ENCODE assay signal across 9 mouse cellular contexts in genomic region chr11:35282825-35283571, GRCm38 (mm10).
DNase-seq lines count a peak whose midpoint lies in the region; ATAC-seq and TF ChIP-seq lines count a peak whose summit lies in the region.
"Had no signal": no experiment of that assay in that cellular context is flagged by ENCODE, and none has a peak within 500 bp of the region (broad histone marks: within the 10 kb centered on the region; RNA-seq: fewer than 3 reads in every experiment).

No protein-coding gene starts in this region.

- H3K27ac ChIP-seq in forebrain, embryonic 14.5 days (ENCODE audit: low read depth, low read length) = peak overlapping the region; percentile 4; the same call in 1 of the 2 replicates
- peak overlapping the region; percentile 69 for H3K27ac ChIP-seq in limb, embryonic 12.5 days
- H3K27ac ChIP-seq in stomach, embryonic 15.5 days = no peak overlapping the region
- H3K27ac ChIP-seq: macrophage had no signal

- peaks cover 76% of the 10 kb centered on the region for H3K9me3 ChIP-seq in G1E (replicated peaks)
- no peaks in the 10 kb centered on the region for H3K9me3 ChIP-seq in forebrain, embryonic 14.5 days (replicated peaks; ENCODE audit: control insufficient read depth, low read length)
- H3K9me3 ChIP-seq in limb, embryonic 12.5 days = peaks cover 5% of the 10 kb centered on the region; the same call in 1 of the 2 replicates
- no peaks in the 10 kb centered on the region for H3K9me3 ChIP-seq in stomach, embryonic 15.5 days

- no peaks in the 10 kb centered on the region for H3K36me3 ChIP-seq in G1E (replicated peaks)
- no peaks in the 10 kb centered on the region for H3K36me3 ChIP-seq in forebrain, embryonic 14.5 days (ENCODE audit: control insufficient read depth, insufficient read depth, low read length)
- 0 out of 2 replicates have a peak, but pooled peaks cover 4% of the 10 kb centered on the region for H3K36me3 ChIP-seq in limb, embryonic 12.5 days
- no peaks in the 10 kb centered on the region for H3K36me3 ChIP-seq in stomach, embryonic 15.5 days

- peak overlapping the region; percentile 17; the same call in 1 of the 2 replicates for H3K4me3 ChIP-seq in G1E (ENCODE audit: low read depth, low read length)
- H3K4me3 ChIP-seq in forebrain, embryonic 14.5 days (ENCODE audit: low read depth, low read length) = no peak overlapping the region
- H3K4me3 ChIP-seq in limb, embryonic 12.5 days (replicated peaks) = no peak overlapping the region
- H3K4me3 ChIP-seq in stomach, embryonic 15.5 days (replicated peaks) = no peak overlapping the region

- no peak for TF ChIP-seq CTCF in G1E (IDR thresholded peaks at IDR 0.05; ENCODE audit: low read depth, low read length)

- ATAC-seq in G1E (ENCODE audit: extremely low read depth, insufficient number of reproducible peaks, low FRiP score, poor library complexity, severe bottlenecking) = no peak
- peak; percentile 52; the same call in 1 of the 2 replicates for ATAC-seq in forebrain, embryonic 14.5 days
- peak; percentile 81 for ATAC-seq in limb, embryonic 12.5 days (ENCODE audit: insufficient number of reproducible peaks, insufficient read depth, low FRiP score, low TSS enrichment, low read depth)
- peak; percentile 28; the same call in 1 of the 2 replicates for ATAC-seq in stomach, embryonic 15.5 days (ENCODE audit: insufficient read depth, low FRiP score, low read depth)

- peak overlapping the region; percentile 22; the same call in 1 of the 2 replicates for H3K4me2 ChIP-seq in forebrain, embryonic 14.5 days (ENCODE audit: low read length)
- H3K4me2 ChIP-seq in limb, embryonic 12.5 days = peak overlapping the region; percentile 34; the same call in 1 of the 2 replicates
- H3K4me2 ChIP-seq in stomach, embryonic 15.5 days = no peak overlapping the region

- H3K9ac ChIP-seq in forebrain, embryonic 14.5 days (ENCODE audit: low read length) = 0 out of 2 replicates have a peak overlapping the region, but pooled peaks have one; percentile 0
- H3K9ac ChIP-seq in limb, embryonic 12.5 days (replicated peaks) = no peak overlapping the region
- H3K9ac ChIP-seq in stomach, embryonic 15.5 days = no peak overlapping the region

- H3K4me1 ChIP-seq in G1E (ENCODE audit: insufficient read depth, low read depth, low read length) = no peaks in the 10 kb centered on the region
- H3K4me1 ChIP-seq in forebrain, embryonic 14.5 days (ENCODE audit: control insufficient read depth, insufficient read depth, low read length) = peaks cover 24% of the 10 kb centered on the region
- peaks cover 39% of the 10 kb centered on the region for H3K4me1 ChIP-seq in limb, embryonic 12.5 days (replicated peaks)
- H3K4me1 ChIP-seq in stomach, embryonic 15.5 days = 0 out of 2 replicates have a peak, but pooled peaks cover 14% of the 10 kb centered on the region

- no peaks in the 10 kb centered on the region for H3K27me3 ChIP-seq in G1E (ENCODE audit: insufficient read depth, low read length)
- H3K27me3 ChIP-seq in forebrain, embryonic 14.5 days (replicated peaks; ENCODE audit: control insufficient read depth, insufficient read depth, low read length) = no peaks in the 10 kb centered on the region
- no peaks in the 10 kb centered on the region for H3K27me3 ChIP-seq in limb, embryonic 12.5 days
- no peaks in the 10 kb centered on the region for H3K27me3 ChIP-seq in stomach, embryonic 15.5 days (replicated peaks)

- 13% methylated on average over 12 of the region's 12 CpGs for WGBS in forebrain, embryonic 14.5 days
- 14% methylated on average over 12 of the region's 12 CpGs for WGBS in limb, embryonic 12.5 days
- WGBS in stomach, embryonic 15.5 days = 31% methylated on average over 12 of the region's 12 CpGs

- peak; percentile 65 for DNase-seq in cerebellum, adult 11-12 months
- DNase-seq in cerebellum, adult 11 months = no peak
- DNase-seq in G1E (ENCODE audit: low spot score) = no peak
- peak; percentile 74 for DNase-seq in forebrain, embryonic 14.5 days (ENCODE audit: low spot score)
- DNase-seq in gastrocnemius, postnatal 4 days (ENCODE audit: low spot score in 2 of 2) = no peak
- DNase-seq in urinary bladder, postnatal 25 days (ENCODE audit: low spot score) = no peak

Comparison
In these comparisons a context has a peak if more than half of its experiments do, and no peak if none do; other contexts are left out.
1. DNase-seq: peak in cerebellum, adult 11-12 months (single experiment) and forebrain, embryonic 14.5 days (single experiment); none in cerebellum, adult 11 months (single experiment), G1E (single experiment), gastrocnemius, postnatal 4 days (0 of 2) and urinary bladder, postnatal 25 days (single experiment).